Comparison of ENCODE assay signal across 22 mouse cellular contexts in genomic region chr19:31910423-31910822, GRCm38 (mm10). TPM values are rescaled to one million over a fixed set of nuclear protein-coding genes. Genes with fewer than 3 reads are reported as not detected.
DNase-seq lines count a peak whose midpoint lies in the region; ATAC-seq and TF ChIP-seq lines count a peak whose summit lies in the region.
"Had no signal": no experiment of that assay in that cellular context is flagged by ENCODE, and none has a peak within 500 bp of the region (broad histone marks: within the 10 kb centered on the region; RNA-seq: fewer than 3 reads in every experiment).

No protein-coding gene starts in this region.

- WGBS in lung, embryonic 14.5 days, result 43% methylated on average over 6 of the region's 6 CpGs

- peak; percentile 27 for DNase-seq in lung, embryonic 14.5 days
- no peak for DNase-seq in lung, postnatal 36 days
- peak; percentile 4 for DNase-seq in mesoderm, embryonic 11.5 days (ENCODE audit: low read depth, low spot score)
- peak; percentile 18 for DNase-seq in thymus, postnatal 25 days
- DNase-seq in gastrocnemius, postnatal 25 days, result no peak
- DNase-seq in adrenal gland, adult (ENCODE audit: inconsistent age in 2 of 2, low spot score in 1 of 2), result no peak
- DNase-seq in cerebellum, adult 9-11 months, result no peak
- DNase-seq: cerebellum, adult 11 months; kidney, postnatal 36 days; liver; spleen, adult 18-20 months had no signal

- no peak overlapping the region for H3K27ac ChIP-seq in lung, embryonic 14.5 days (ENCODE audit: low read depth)
- H3K27ac ChIP-seq: heart, embryonic 15.5 days; hindbrain, embryonic 12.5 days had no signal

- no peaks in the 10 kb centered on the region for H3K9me3 ChIP-seq in lung, embryonic 14.5 days (ENCODE audit: low read depth, low read length)
- H3K9me3 ChIP-seq: heart, embryonic 15.5 days; hindbrain, embryonic 12.5 days had no signal

- ATAC-seq in lung, embryonic 14.5 days (ENCODE audit: insufficient read depth), result no peak
- peak; percentile 87 for ATAC-seq in common myeloid progenitor, adult 5-6 weeks (replicated peaks; ENCODE audit: low read depth, poor library complexity, severe bottlenecking)
- ATAC-seq: forebrain, embryonic 14.5 days; intestine, embryonic 16.5 days had no signal

- TF ChIP-seq CTCF in lung, embryonic 14.5 days (IDR thresholded peaks at IDR 0.05; ENCODE audit: low read depth), result no peak

- no peak overlapping the region for H3K9ac ChIP-seq in lung, embryonic 14.5 days
- H3K9ac ChIP-seq: heart, embryonic 15.5 days; hindbrain, embryonic 12.5 days had no signal

- no peak overlapping the region for H3K4me2 ChIP-seq in lung, embryonic 14.5 days
- H3K4me2 ChIP-seq: heart, embryonic 15.5 days; hindbrain, embryonic 12.5 days had no signal

- no peaks in the 10 kb centered on the region for H3K27me3 ChIP-seq in lung, embryonic 14.5 days (ENCODE audit: insufficient read depth, low read length)
- H3K27me3 ChIP-seq: heart, embryonic 15.5 days; hindbrain, embryonic 12.5 days had no signal

- H3K36me3 ChIP-seq in lung, embryonic 14.5 days (ENCODE audit: insufficient read depth), result no peaks in the 10 kb centered on the region
- H3K36me3 ChIP-seq: heart, embryonic 15.5 days; hindbrain, embryonic 12.5 days had no signal

- H3K4me1 ChIP-seq in lung, embryonic 14.5 days (ENCODE audit: insufficient read depth), result no peaks in the 10 kb centered on the region
- H3K4me1 ChIP-seq: hindbrain, embryonic 12.5 days had no signal

- H3K4me3 ChIP-seq in lung, embryonic 14.5 days (ENCODE audit: low read depth, low read length), result no peak overlapping the region
- H3K4me3 ChIP-seq: heart, embryonic 15.5 days; hindbrain, embryonic 12.5 days had no signal

RNA-seq across cellular contexts. Expression of gene A1cf, which starts 41.9 kb away (rescaled TPM):
- polyA plus RNA-seq in lung, embryonic 14.5 days (2014; fragmentation: Nextera tagmentation; extraction: Ambion mirVana), result not detected in 2 replicates
- total RNA-seq in common myeloid progenitor, adult 5-6 weeks (2017), result 1.4 TPM in 1 of 2 replicates, not detected in the other
- not detected for total RNA-seq in gastrocnemius, postnatal 25 days (2021)
- total RNA-seq: layer of hippocampus, postnatal 14 days; left cerebral cortex, postnatal 14 days; midbrain, postnatal 0 days had no signal
- polyA plus RNA-seq: cortical plate, adult 2 months; forebrain, embryonic 14.5 days; heart, embryonic 15.5 days; hindbrain, embryonic 12.5 days; lung, embryonic 16.5 days; midbrain, postnatal 0 days; neural tube, embryonic 14.5 days had no signal

Comparison
In these comparisons a context has a peak if more than half of its experiments do, and no peak if none do; other contexts are left out.
1. DNase-seq: peak in lung, embryonic 14.5 days (single experiment), mesoderm, embryonic 11.5 days (single experiment) and thymus, postnatal 25 days (single experiment); none in lung, postnatal 36 days (single experiment), gastrocnemius, postnatal 25 days (single experiment), adrenal gland, adult (0 of 2) and cerebellum, adult 9-11 months (single experiment).